Mouse (Mus musculus) neural tube, embryonic 15.5 days (tissue): ENCODE results near the gene Tgds. TPM values are rescaled to one million over a fixed set of nuclear protein-coding genes. Genes with fewer than 3 reads are reported as not detected.
A peak's percentile ranks its signal among the peaks of the same experiment; 100 is the strongest.

Experiments
- ATAC-seq: fragments of 200-750 bp; cut with Nextera tagmentation; 2 replicates; pipeline ENCODE4 v1.8.0; 2017; ENCODE audit warnings: mild to moderate bottlenecking, moderate TSS enrichment, moderate library complexity; ENCODE audit not compliant: low FRiP score
- H3K27ac ChIP-seq: fragments of 300-500 bp; sonication (generic); replicated peaks from 2 replicates; pipeline ENCODE4 v1.5.1; 2015; ENCODE audit warnings: mild to moderate bottlenecking, inconsistent platforms
- H3K27me3 ChIP-seq: fragments of 300-500 bp; sonication (generic); replicated peaks from 2 replicates; pipeline ENCODE4 v1.6.1; 2015; ENCODE audit warnings: inconsistent platforms
- H3K36me3 ChIP-seq: fragments of 300-500 bp; sonication (generic); 2 replicates; pipeline ENCODE4 v1.6.1; 2015; ENCODE audit warnings: inconsistent platforms
- H3K4me1 ChIP-seq: fragments of 300-500 bp; sonication (generic); 2 replicates; pipeline ENCODE4 v1.6.1; 2015; ENCODE audit warnings: inconsistent platforms
- H3K4me2 ChIP-seq: fragments of 300-500 bp; sonication (generic); 2 replicates; pipeline ENCODE4 v1.6.1; 2015; ENCODE audit warnings: inconsistent platforms, mild to moderate bottlenecking, moderate library complexity
- H3K4me3 ChIP-seq: fragments of 300-500 bp; sonication (generic); replicated peaks from 2 replicates; pipeline ENCODE4 v1.5.1; 2015; ENCODE audit warnings: mild to moderate bottlenecking, inconsistent platforms
- H3K9ac ChIP-seq: fragments of 300-500 bp; sonication (generic); replicated peaks from 2 replicates; pipeline ENCODE4 v1.6.1; 2015; ENCODE audit warnings: mild to moderate bottlenecking, inconsistent platforms
- H3K9me3 ChIP-seq: fragments of 300-500 bp; sonication (generic); replicated peaks from 2 replicates; pipeline ENCODE4 v1.6.1; 2016; ENCODE audit warnings: inconsistent platforms
- WGBS: fragments of 180-500 bp; shearing (Covaris S2); methylation state at CpG from one replicate; pipeline ENCODE4 v1.1.7; 2015; ENCODE audit warnings: mixed read lengths; 5-methylcytosine and 5-hydroxymethylcytosine counted together
- polyA plus RNA-seq: library from polyadenylated mRNA; unstranded; fragments of >200 nt; fragmentation: Nextera tagmentation; extraction: Ambion mirVana; gene quantifications from 2 replicates; pipeline ENCODE4 v1.2.1, GENCODE M21; 2015

The Tgds gene
- 16.5 and 19.5 TPM in 2 replicates for polyA plus RNA-seq

- WGBS, result 0% methylated on average over 28 of the region's 28 CpGs
- Histone ChIP-seq H3K9me3 (no peaks in the 10 kb centered on the region), H3K27me3 (0 out of 2 replicates have a peak, but pooled peaks cover 3% of the 10 kb centered on the region), H3K4me3 (peak within 1 kb of the TSS; percentile 67), H3K9ac (peak within 1 kb of the TSS; percentile 70), H3K36me3 (peaks cover 1% of the 10 kb centered on the region; the same call in 1 of the 2 replicates), H3K4me2 (peak within 1 kb of the TSS; percentile 88), H3K4me1 (peaks cover 23% of the 10 kb centered on the region), H3K27ac (peak within 1 kb of the TSS; percentile 74)
- ATAC-seq, result peak; percentile 84
Measured at GRCm38 (mm10) chr14:118132642-118132977, at the start of gene Tgds. TSS of gene Tgds (minus strand) at chr14:118132755.

DNA sequence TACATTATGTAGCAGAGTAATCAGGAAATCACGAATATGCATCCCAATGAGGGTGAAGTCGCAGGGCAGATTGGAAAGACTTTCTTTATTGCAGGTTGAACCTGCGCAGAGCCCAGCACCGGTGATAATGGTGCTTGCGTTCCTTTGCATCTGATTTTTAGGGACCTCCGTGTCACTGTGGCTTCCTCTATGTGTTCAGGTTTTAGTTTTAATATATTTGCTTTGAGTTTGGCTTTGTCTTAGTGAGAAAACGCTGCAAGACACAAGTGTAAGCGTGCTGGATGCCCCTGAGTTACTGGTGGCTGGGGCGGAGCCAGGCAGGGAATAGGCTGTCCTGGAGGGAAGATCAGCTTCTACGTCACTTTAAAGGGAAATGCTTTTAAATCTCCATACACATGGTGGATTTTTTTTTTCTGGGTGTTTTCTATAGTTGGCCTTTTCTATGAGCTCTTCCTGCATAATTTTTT, 48.2 kb upstream of the Tgds start:
- 1% methylated on average over 10 of the region's 10 CpGs for WGBS
- Histone ChIP-seq H3K4me3 (peak overlapping the region; percentile 48), H3K36me3 (no peaks in the 10 kb centered on the region), H3K4me2 (peak overlapping the region; percentile 70), H3K27ac (peak overlapping the region; percentile 81), H3K9me3 (no peaks in the 10 kb centered on the region), H3K9ac (peak overlapping the region; percentile 50), H3K4me1 (peaks cover 4% of the 10 kb centered on the region), H3K27me3 (no peaks in the 10 kb centered on the region)
- ATAC-seq, result peak; percentile 92

- no peaks in the 10 kb centered on the region for H3K27me3 ChIP-seq
Measured at GRCm38 (mm10) chr14:118180117-118180557, 47.6 kb upstream of the Tgds start.

GRCm38 (mm10) chr14:118179701-118180100, 47.1 kb upstream of the Tgds start:
- Histone ChIP-seq H3K9ac (peak overlapping the region; percentile 50), H3K4me3 (peak overlapping the region; percentile 48), H3K27me3 (no peaks in the 10 kb centered on the region), H3K4me2 (peak overlapping the region; percentile 70), H3K36me3 (no peaks in the 10 kb centered on the region), H3K9me3 (no peaks in the 10 kb centered on the region), H3K27ac (peak overlapping the region; percentile 81), H3K4me1 (peaks cover 4% of the 10 kb centered on the region)
- WGBS, result 28% methylated on average over 7 of the region's 7 CpGs
- ATAC-seq, result 0 out of 2 replicates have a peak, but pooled peaks have one; percentile 45

More at GRCm38 (mm10) chr14:118180117-118180557, 47.6 kb upstream of the Tgds start:
- no peaks in the 10 kb centered on the region for H3K36me3 ChIP-seq
- H3K9me3 ChIP-seq, result no peaks in the 10 kb centered on the region
- peak overlapping the region; percentile 48 for H3K4me3 ChIP-seq
- H3K4me1 ChIP-seq, result peaks cover 4% of the 10 kb centered on the region
- H3K9ac ChIP-seq, result peak overlapping the region; percentile 50
- peak overlapping the region; percentile 70 for H3K4me2 ChIP-seq
- peak; percentile 92 for ATAC-seq
- 0% methylated on average over 20 of the region's 20 CpGs for WGBS
- H3K27ac ChIP-seq, result peak overlapping the region; percentile 81

GRCm38 (mm10) chr14:118179251-118179650, 46.7 kb upstream of the Tgds start:
- H3K27me3 ChIP-seq, result no peaks in the 10 kb centered on the region
- H3K9me3 ChIP-seq, result no peaks in the 10 kb centered on the region
- peak overlapping the region; percentile 70; the same call in 1 of the 2 replicates for H3K4me2 ChIP-seq
- H3K9ac ChIP-seq, result no peak overlapping the region
- no peak for ATAC-seq
- H3K4me3 ChIP-seq, result no peak overlapping the region
- 58% methylated on average over 1 of the region's 1 CpGs for WGBS
- H3K36me3 ChIP-seq, result no peaks in the 10 kb centered on the region
- H3K4me1 ChIP-seq, result peaks cover 4% of the 10 kb centered on the region
- H3K27ac ChIP-seq, result no peak overlapping the region

- ATAC-seq, result no peak
- 93% methylated on average over 12 of the region's 12 CpGs for WGBS
- Histone ChIP-seq H3K4me1 (peaks cover 4% of the 10 kb centered on the region), H3K27ac (no peak overlapping the region), H3K27me3 (no peaks in the 10 kb centered on the region), H3K9ac (no peak overlapping the region), H3K36me3 (no peaks in the 10 kb centered on the region), H3K9me3 (no peaks in the 10 kb centered on the region), H3K4me2 (no peak overlapping the region), H3K4me3 (no peak overlapping the region)
Measured at GRCm38 (mm10) chr14:118175694-118176085, 43.1 kb upstream of the Tgds start.

DNA sequence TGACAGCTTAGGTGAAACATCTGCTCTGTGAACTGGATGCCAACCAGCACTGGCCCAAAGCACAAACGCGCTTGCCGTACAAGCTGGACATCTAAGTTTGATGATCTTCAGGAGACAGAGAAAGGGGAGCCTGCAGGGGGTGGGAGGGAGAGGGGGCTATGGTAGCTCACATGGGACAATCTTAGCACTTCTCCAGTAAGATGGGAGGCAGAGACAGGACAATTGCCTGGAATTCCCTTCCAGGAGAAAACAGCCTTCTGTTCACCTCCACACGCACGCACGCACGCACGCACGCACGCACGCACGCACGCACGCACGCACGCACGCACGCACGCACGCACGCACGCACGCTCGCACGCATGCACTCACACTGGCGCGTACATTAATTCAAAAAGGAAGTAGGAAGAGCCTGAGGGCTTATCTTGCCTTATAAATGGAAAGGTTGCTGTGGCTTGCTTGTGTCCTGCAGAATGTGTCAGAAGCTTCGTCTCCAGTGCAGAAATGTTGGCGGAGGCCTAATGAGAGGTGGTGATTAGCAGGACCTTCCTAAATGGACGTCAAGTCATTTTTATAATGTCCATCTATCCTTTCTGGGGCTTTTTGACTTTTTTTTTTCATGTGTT, 42.6 kb upstream of the Tgds start:
- WGBS, result 93% methylated on average over 30 of the region's 30 CpGs
- Histone ChIP-seq H3K4me1 (peaks cover 4% of the 10 kb centered on the region), H3K9me3 (no peaks in the 10 kb centered on the region), H3K4me3 (no peak overlapping the region), H3K4me2 (no peak overlapping the region), H3K36me3 (no peaks in the 10 kb centered on the region), H3K27me3 (no peaks in the 10 kb centered on the region), H3K9ac (no peak overlapping the region), H3K27ac (no peak overlapping the region)
- no peak for ATAC-seq

DNA sequence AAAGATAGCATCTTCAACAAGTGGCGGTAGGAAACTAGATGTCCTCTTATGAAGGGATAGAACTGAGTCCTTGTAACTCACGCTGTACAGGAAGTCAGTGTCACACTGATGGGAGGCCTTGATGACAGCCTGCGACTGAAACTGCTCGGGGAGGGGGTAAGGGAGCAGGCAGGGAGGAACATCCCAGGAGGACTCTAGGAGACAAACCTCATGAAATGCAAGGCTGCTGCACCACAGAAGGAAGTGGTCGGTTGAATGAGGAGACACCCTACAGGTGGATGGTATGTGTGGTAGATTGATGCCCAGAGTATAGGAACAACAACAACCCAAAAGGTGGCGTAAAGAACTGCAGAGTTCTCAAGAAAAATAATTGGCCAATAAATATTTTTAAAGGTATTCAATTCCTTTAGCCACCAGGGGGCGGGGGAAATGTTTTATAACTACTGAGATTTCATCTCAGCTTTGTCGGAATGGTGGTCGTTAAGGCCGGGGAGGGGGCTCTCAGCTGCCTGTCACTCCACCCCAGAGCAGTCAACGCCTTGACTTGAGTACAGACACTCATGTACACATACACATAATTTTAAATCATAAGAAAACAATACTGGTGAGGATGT, 41.1 kb upstream of the Tgds start:
- 65% methylated on average over 11 of the region's 11 CpGs for WGBS
- H3K4me1 ChIP-seq, result no peaks in the 10 kb centered on the region
- H3K27me3 ChIP-seq, result no peaks in the 10 kb centered on the region
- H3K4me3 ChIP-seq, result no peak overlapping the region
- H3K4me2 ChIP-seq, result no peak overlapping the region
- ATAC-seq, result no peak
- no peaks in the 10 kb centered on the region for H3K9me3 ChIP-seq
- no peak overlapping the region for H3K27ac ChIP-seq
- H3K9ac ChIP-seq, result no peak overlapping the region
- peaks cover 9% of the 10 kb centered on the region for H3K36me3 ChIP-seq

GRCm38 (mm10) chr14:118168776-118169175, 36.2 kb upstream of the Tgds start:
- no peak overlapping the region for H3K4me3 ChIP-seq
- H3K4me1 ChIP-seq, result no peaks in the 10 kb centered on the region
- no peak overlapping the region for H3K4me2 ChIP-seq
- no peak for ATAC-seq
- no peak overlapping the region for H3K9ac ChIP-seq
- peaks cover 12% of the 10 kb centered on the region for H3K36me3 ChIP-seq
- H3K27me3 ChIP-seq, result no peaks in the 10 kb centered on the region
- H3K9me3 ChIP-seq, result no peaks in the 10 kb centered on the region
- WGBS, result 95% methylated on average over 4 of the region's 4 CpGs
- no peak overlapping the region for H3K27ac ChIP-seq

GRCm38 (mm10) chr14:118162640-118163039, 30.1 kb upstream of the Tgds start:
- H3K36me3 ChIP-seq, result peaks cover 45% of the 10 kb centered on the region
- WGBS, result 67% methylated on average over 14 of the region's 14 CpGs
- no peak overlapping the region for H3K4me3 ChIP-seq
- no peak overlapping the region for H3K27ac ChIP-seq
- no peaks in the 10 kb centered on the region for H3K9me3 ChIP-seq
- ATAC-seq, result no peak
- H3K4me2 ChIP-seq, result no peak overlapping the region
- H3K4me1 ChIP-seq, result no peaks in the 10 kb centered on the region
- no peaks in the 10 kb centered on the region for H3K27me3 ChIP-seq
- no peak overlapping the region for H3K9ac ChIP-seq

- WGBS, result 88% methylated on average over 3 of the region's 3 CpGs
- H3K9me3 ChIP-seq, result no peaks in the 10 kb centered on the region
- ATAC-seq, result no peak
Measured at GRCm38 (mm10) chr14:118161751-118162150, 29.2 kb upstream of the Tgds start.

GRCm38 (mm10) chr14:118157146-118157545, 24.6 kb upstream of the Tgds start:
- ATAC-seq, result no peak
- H3K9ac ChIP-seq, result no peak overlapping the region
- no peak overlapping the region for H3K4me3 ChIP-seq
- H3K27ac ChIP-seq, result no peak overlapping the region
- H3K4me2 ChIP-seq, result no peak overlapping the region
- no peaks in the 10 kb centered on the region for H3K27me3 ChIP-seq
- no peaks in the 10 kb centered on the region for H3K9me3 ChIP-seq
- peaks cover 47% of the 10 kb centered on the region for H3K36me3 ChIP-seq
- WGBS, result 20% methylated on average over 5 of the region's 5 CpGs
- H3K4me1 ChIP-seq, result no peaks in the 10 kb centered on the region

More at GRCm38 (mm10) chr14:118161751-118162150, 29.2 kb upstream of the Tgds start:
- no peak overlapping the region for H3K4me2 ChIP-seq
- no peak overlapping the region for H3K9ac ChIP-seq
- H3K27ac ChIP-seq, result no peak overlapping the region
- no peaks in the 10 kb centered on the region for H3K27me3 ChIP-seq
- no peak overlapping the region for H3K4me3 ChIP-seq
- H3K36me3 ChIP-seq, result peaks cover 45% of the 10 kb centered on the region
- no peaks in the 10 kb centered on the region for H3K4me1 ChIP-seq
